Mouse (Mus musculus) NIH3T3 (cell line): ENCODE results near the gene Cept1.

Experiments used
- DNase-seq: peaks from one replicate; pipeline ENCODE4 v3.0.0-alpha.2; 2012; ENCODE audit warnings: low read depth

Cept1 gene

GRCm38 (mm10) chr3:106494417-106494950 lies 53.1 kb downstream of the Cept1 start:
- no peak for DNase-seq

- no peak for DNase-seq
These were observed 53.7 kb downstream of the Cept1 start for GRCm38 (mm10) chr3:106493882-106494281.

- no peak for DNase-seq
These were observed 54.4 kb downstream of the Cept1 start for GRCm38 (mm10) chr3:106493202-106493601.

GRCm38 (mm10) chr3:106492723-106493122 lies 54.9 kb downstream of the Cept1 start:
- DNase-seq: no peak

- DNase-seq: peak; percentile 20
These were observed 57.4 kb downstream of the Cept1 start for GRCm38 (mm10) chr3:106490239-106490638.

- no peak for DNase-seq
These were observed 60.1 kb downstream of the Cept1 start for GRCm38 (mm10) chr3:106487551-106487950.

- peak; percentile 20 for DNase-seq
These were observed 61.8 kb downstream of the Cept1 start for GRCm38 (mm10) chr3:106485810-106486209.

- no peak for DNase-seq
These were observed 62.7 kb downstream of the Cept1 start for GRCm38 (mm10) chr3:106484861-106485260.

- DNase-seq: no peak
These were observed 63.7 kb downstream of the Cept1 start for GRCm38 (mm10) chr3:106483796-106484405.

GRCm38 (mm10) chr3:106483297-106483696 lies 64.3 kb downstream of the Cept1 start:
- DNase-seq: no peak

GRCm38 (mm10) chr3:106482281-106483081 lies 65.1 kb downstream of the Cept1 start, which contains the start of gene Dennd2d:
Dennd2d (plus strand) TSS chr3:106482405.
- peak; percentile 14 for DNase-seq

- DNase-seq: no peak
These were observed 70.7 kb downstream of the Cept1 start for GRCm38 (mm10) chr3:106476863-106477262.

- DNase-seq: no peak
These were observed 73.4 kb downstream of the Cept1 start for GRCm38 (mm10) chr3:106474210-106474609.

- no peak for DNase-seq
These were observed 82.9 kb downstream of the Cept1 start for GRCm38 (mm10) chr3:106464750-106465149.

- DNase-seq: no peak
These were observed 85.1 kb downstream of the Cept1 start for GRCm38 (mm10) chr3:106462493-106462892.

GRCm38 (mm10) chr3:106462059-106462470 lies 85.5 kb downstream of the Cept1 start:
- DNase-seq: no peak

- DNase-seq: no peak
These were observed 90.2 kb downstream of the Cept1 start for GRCm38 (mm10) chr3:106457298-106457869.

GRCm38 (mm10) chr3:106452616-106453015 lies 95.0 kb downstream of the Cept1 start:
- no peak for DNase-seq
